Mouse (Mus musculus) lung, adult 2 months (tissue): Measurements from ENCODE around the gene 3830406C13Rik. TPM values are rescaled to one million over a fixed set of nuclear protein-coding genes. Genes with fewer than 3 reads are reported as not detected.

Experiments
- DNase-seq: peaks from one replicate; pipeline ENCODE4 v3.0.0; 2022
- H3K4me1 ChIP-seq: fragments of 200-500 bp; 2 replicates; pipeline ENCODE4 v1.6.1; 2011; ENCODE audit warnings: low read length; ENCODE audit not compliant: control insufficient read depth, insufficient read depth
- H3K4me3 ChIP-seq: fragments of 200-500 bp; replicated peaks from 2 replicates; pipeline ENCODE3; 2011; ENCODE audit warnings: low read depth, mild to moderate bottlenecking, control low read depth, low read length; ENCODE audit errors: extremely low read depth
- CTCF ChIP-seq: fragments of 200-500 bp; IDR thresholded peaks from 2 replicates; pipeline ENCODE4 v1.5.1; 2011; ENCODE audit warnings: mild to moderate bottlenecking, low read length, control low read depth; ENCODE audit not compliant: insufficient read depth
- POLR2A ChIP-seq: fragments of 200-500 bp; IDR thresholded peaks from 2 replicates; pipeline ENCODE4 v1.6.1; 2011; ENCODE audit warnings: low read depth, mild to moderate bottlenecking, control low read depth, low read length, borderline replicate concordance; ENCODE audit errors: extremely low read depth
- WGBS: fragments of 180-500 bp; shearing (Covaris S2); methylation state at CpG from one replicate; pipeline ENCODE4 v1.1.7; 2018; 5-methylcytosine and 5-hydroxymethylcytosine counted together
- polyA plus RNA-seq: library from polyadenylated mRNA; depleted of rRNA; stranded (reverse); fragments of >200 nt; gene quantifications from 2 replicates; pipeline ENCODE4 v1.2.3, GENCODE M21; 2012

Gene 3830406C13Rik
- polyA plus RNA-seq, 1 experiment = 7.5 TPM

GRCm38 (mm10) chr14:12333622-12334021 is 49.6 kb downstream of the 3830406C13Rik start:
- TF ChIP-seq CTCF (no peak), POLR2A (no peak)

GRCm38 (mm10) chr14:12334925-12335324 is 51.0 kb downstream of the 3830406C13Rik start:
- DNase-seq = no peak
- H3K4me1 ChIP-seq = no peaks in the 10 kb centered on the region
- no peak overlapping the region for H3K4me3 ChIP-seq
- WGBS = 35% methylated on average over 7 of the region's 7 CpGs
- TF ChIP-seq CTCF (no peak), POLR2A (no peak)

More at GRCm38 (mm10) chr14:12333622-12334021, 49.6 kb downstream of the 3830406C13Rik start:
- Histone ChIP-seq H3K4me1 (no peaks in the 10 kb centered on the region), H3K4me3 (no peak overlapping the region)
- no peak for DNase-seq
- 70% methylated on average over 7 of the region's 7 CpGs for WGBS

- no peak overlapping the region for H3K4me3 ChIP-seq
- no peaks in the 10 kb centered on the region for H3K4me1 ChIP-seq
- no peak for DNase-seq
- 12% methylated on average over 8 of the region's 8 CpGs for WGBS
- no peak for TF ChIP-seq CTCF
- TF ChIP-seq POLR2A = no peak
Measured at GRCm38 (mm10) chr14:12337421-12337997, 53.5 kb downstream of the 3830406C13Rik start.

- WGBS = 5% methylated on average over 16 of the region's 16 CpGs
- TF ChIP-seq CTCF = no peak
- TF ChIP-seq POLR2A = no peak
- no peak overlapping the region for H3K4me3 ChIP-seq
- no peaks in the 10 kb centered on the region for H3K4me1 ChIP-seq
- no peak for DNase-seq
Measured at GRCm38 (mm10) chr14:12337998-12338809, 54.2 kb downstream of the 3830406C13Rik start.

- Histone ChIP-seq H3K4me3 (no peak overlapping the region), H3K4me1 (no peaks in the 10 kb centered on the region)
- DNase-seq = no peak
- 4% methylated on average over 10 of the region's 10 CpGs for WGBS
- TF ChIP-seq CTCF (no peak), POLR2A (no peak)
Measured at GRCm38 (mm10) chr14:12338811-12339565, 55.0 kb downstream of the 3830406C13Rik start.

- Histone ChIP-seq H3K4me3 (no peak overlapping the region), H3K4me1 (no peaks in the 10 kb centered on the region)
- DNase-seq = no peak
- no peak for TF ChIP-seq POLR2A
- WGBS = 2% methylated on average over 19 of the region's 19 CpGs
Measured at GRCm38 (mm10) chr14:12340238-12341074, 56.5 kb downstream of the 3830406C13Rik start.

- Histone ChIP-seq H3K4me1 (no peaks in the 10 kb centered on the region), H3K4me3 (no peak overlapping the region)
- no peak for DNase-seq
- TF ChIP-seq CTCF (no peak), POLR2A (no peak)
- WGBS = 3% methylated on average over 42 of the region's 42 CpGs
Measured at GRCm38 (mm10) chr14:12341075-12341788, 57.3 kb downstream of the 3830406C13Rik start.

- no peak overlapping the region for H3K4me3 ChIP-seq
- WGBS = 8% methylated on average over 24 of the region's 24 CpGs
Measured at GRCm38 (mm10) chr14:12341789-12342457, 58.0 kb downstream of the 3830406C13Rik start.

More at GRCm38 (mm10) chr14:12341789-12342457, 58.0 kb downstream of the 3830406C13Rik start:
- TF ChIP-seq POLR2A = no peak
- no peak for DNase-seq
- H3K4me1 ChIP-seq = no peaks in the 10 kb centered on the region
